Mouse (Mus musculus) MEL (cell line): ENCODE results near the gene Ppp2r5e. TPM values are rescaled to one million over a fixed set of nuclear protein-coding genes. Genes with fewer than 3 reads are reported as not detected.

ENCODE experiments used
- DNase-seq: peaks from one replicate; pipeline ENCODE4 v3.0.0; 2011; ENCODE audit warnings: low read depth, low spot score
- H3K27ac ChIP-seq: 2 replicates; pipeline ENCODE4 v1.5.1; 2012; ENCODE audit warnings: low read depth, mild to moderate bottlenecking, control low read depth, low read length, moderate library complexity; ENCODE audit not compliant: control insufficient read depth
- H3K27me3 ChIP-seq, 2 experiments: fragments of 150-350 bp in 1 of 2; sonication (generic) in 1 of 2; 2 replicates each; pipeline ENCODE4 v1.6.1; 2012; ENCODE audit warnings: low read length in 2 of 2, mild to moderate bottlenecking in 2 of 2, improper control_type of control experiment in 1 of 2, moderate library complexity in 1 of 2; ENCODE audit not compliant: insufficient read depth in 2 of 2, control insufficient read depth in 1 of 2
- H3K36me3 ChIP-seq, 2 experiments: 2 replicates each; pipeline ENCODE4 v1.6.1; 2012 to 2014; ENCODE audit warnings: low read length in 2 of 2, improper control_type of control experiment in 1 of 2, inconsistent platforms in 1 of 2, mild to moderate bottlenecking in 1 of 2; ENCODE audit not compliant: insufficient read depth in 2 of 2, control insufficient read depth in 1 of 2
- H3K4me1 ChIP-seq, 2 experiments: fragments of 150-350 bp in 1 of 2; sonication (generic) in 1 of 2; 2 replicates each; pipeline ENCODE4 v1.6.1; 2012; ENCODE audit warnings: low read length in 2 of 2, improper control_type of control experiment in 1 of 2, mild to moderate bottlenecking in 1 of 2; ENCODE audit not compliant: insufficient read depth in 2 of 2, control insufficient read depth in 1 of 2
- H3K4me3 ChIP-seq, 2 experiments: fragments of 150-350 bp in 1 of 2; sonication (generic) in 1 of 2; 2 replicates each; pipeline ENCODE4 v1.5.1; 2012; ENCODE audit warnings: low read depth in 2 of 2, low read length in 2 of 2, mild to moderate bottlenecking in 2 of 2, moderate library complexity in 2 of 2, control low read depth in 1 of 2, improper control_type of control experiment in 1 of 2; ENCODE audit not compliant: control insufficient read depth in 1 of 2, insufficient read depth in 1 of 2
- H3K79me2 ChIP-seq: 2 replicates; pipeline ENCODE4 v1.6.1; 2012; ENCODE audit warnings: mild to moderate bottlenecking, low read length, moderate library complexity; ENCODE audit not compliant: control insufficient read depth, poor library complexity, insufficient read depth
- H3K9ac ChIP-seq: 2 replicates; pipeline ENCODE4 v1.6.1; 2012; ENCODE audit warnings: low read depth, mild to moderate bottlenecking, control low read depth, low read length, moderate library complexity; ENCODE audit not compliant: control insufficient read depth, poor library complexity, severe bottlenecking
- H3K9me3 ChIP-seq: fragments of 150-350 bp; sonication (generic); replicated peaks from 2 replicates; pipeline ENCODE4 v1.6.1; 2012; ENCODE audit warnings: mild to moderate bottlenecking, low read length, improper control_type of control experiment, moderate library complexity; ENCODE audit not compliant: insufficient read depth
- CHD1 ChIP-seq: IDR thresholded peaks from 2 replicates; pipeline ENCODE4 v1.6.1; 2012; ENCODE audit warnings: low read depth, mild to moderate bottlenecking, inconsistent platforms, low read length, improper control_type of control experiment
- CHD2 ChIP-seq: IDR thresholded peaks from 2 replicates; pipeline ENCODE4 v1.6.1; 2011; ENCODE audit warnings: low read length, improper control_type of control experiment
- GABPA ChIP-seq: IDR thresholded peaks from 2 replicates; pipeline ENCODE4 v1.6.1; 2012; ENCODE audit warnings: low read depth, mild to moderate bottlenecking, inconsistent platforms, low read length, improper control_type of control experiment, moderate library complexity
- GATA1 ChIP-seq: IDR thresholded peaks from 2 replicates; pipeline ENCODE4 v1.6.1; 2011; ENCODE audit warnings: low read depth, low read length, improper control_type of control experiment
- KAT2A ChIP-seq: conservative IDR thresholded peaks from 2 replicates; pipeline ENCODE4 v1.6.1; 2012; ENCODE audit warnings: low read depth, low read length, improper control_type of control experiment, inconsistent platforms
- MAFK ChIP-seq: IDR thresholded peaks from 2 replicates; pipeline ENCODE4 v1.6.1; 2011; ENCODE audit warnings: low read depth, mild to moderate bottlenecking, low read length, improper control_type of control experiment, borderline replicate concordance
- MAX ChIP-seq: IDR thresholded peaks from 2 replicates; pipeline ENCODE4 v1.6.1; 2011; ENCODE audit warnings: low read length, improper control_type of control experiment
- MXI1 ChIP-seq: IDR thresholded peaks from 2 replicates; pipeline ENCODE4 v1.6.1; 2011; ENCODE audit warnings: mild to moderate bottlenecking, low read depth, low read length, improper control_type of control experiment
- MYB ChIP-seq: IDR thresholded peaks from 2 replicates; pipeline ENCODE4 v1.6.1; 2011; ENCODE audit warnings: mild to moderate bottlenecking, low read depth, low read length, improper control_type of control experiment
- MYC ChIP-seq: IDR thresholded peaks from 2 replicates; pipeline ENCODE4 v1.6.1; 2011; ENCODE audit warnings: low read depth, mild to moderate bottlenecking, low read length, improper control_type of control experiment, moderate library complexity
- POLR2AphosphoS5 ChIP-seq: IDR thresholded peaks from 2 replicates; pipeline ENCODE4 v1.6.1; 2012; ENCODE audit warnings: low read depth, borderline replicate concordance, mild to moderate bottlenecking, inconsistent platforms, low read length, moderate library complexity, mixed read lengths
- RCOR1 ChIP-seq: IDR thresholded peaks from 2 replicates; pipeline ENCODE4 v1.6.1; 2012; ENCODE audit warnings: low read depth, mild to moderate bottlenecking, inconsistent platforms, low read length, improper control_type of control experiment
- SIN3A ChIP-seq: IDR thresholded peaks from 2 replicates; pipeline ENCODE4 v1.6.1; 2012; ENCODE audit warnings: low read length, improper control_type of control experiment, inconsistent platforms
- TAL1 ChIP-seq: IDR thresholded peaks from 2 replicates; pipeline ENCODE4 v1.6.1; 2012; ENCODE audit warnings: mild to moderate bottlenecking, inconsistent platforms, low read length, moderate library complexity, mixed read lengths
- TBP ChIP-seq: IDR thresholded peaks from 2 replicates; pipeline ENCODE4 v1.8.0; 2011; ENCODE audit warnings: low read depth, low read length, improper control_type of control experiment
- TCF12 ChIP-seq: IDR thresholded peaks from 2 replicates; pipeline ENCODE4 v1.6.1; 2014; ENCODE audit warnings: low read depth, mild to moderate bottlenecking, inconsistent platforms, low read length, improper control_type of control experiment, moderate library complexity
- UBTF ChIP-seq: IDR thresholded peaks from 2 replicates; pipeline ENCODE4 v1.6.1; 2012; ENCODE audit warnings: low read depth, mild to moderate bottlenecking, inconsistent platforms, low read length, improper control_type of control experiment, moderate library complexity, borderline replicate concordance; ENCODE audit not compliant: insufficient read depth
- USF2 ChIP-seq, 2 experiments: IDR thresholded peaks; 2 replicates each; pipeline ENCODE4 v1.6.1; 2011 to 2012; ENCODE audit warnings: improper control_type of control experiment in 2 of 2, low read length in 2 of 2, borderline replicate concordance in 1 of 2, inconsistent platforms in 1 of 2, low read depth in 1 of 2, mild to moderate bottlenecking in 1 of 2; ENCODE audit not compliant: insufficient read depth in 1 of 2
- ZMIZ1 ChIP-seq: IDR thresholded peaks from 2 replicates; pipeline ENCODE4 v1.6.1; 2012; ENCODE audit warnings: low read depth, mild to moderate bottlenecking, inconsistent platforms, low read length, improper control_type of control experiment, moderate library complexity
- ZNF384 ChIP-seq: IDR thresholded peaks from 2 replicates; pipeline ENCODE4 v1.6.1; 2012; ENCODE audit warnings: low read depth, mild to moderate bottlenecking, inconsistent platforms, low read length, improper control_type of control experiment
- polyA plus RNA-seq, 2 experiments: library from polyadenylated mRNA; stranded (reverse) in 1 of 2; unstranded in 1 of 2; fragments of >175 nt in 1 of 2; fragments of >200 nt in 1 of 2; gene quantifications; 2 replicates each; pipeline versions ENCODE4 v1.2.1 to v1.2.4; 2012; ENCODE audit warnings: low replicate concordance in 2 of 2, low read depth in 1 of 2; ENCODE audit not compliant: insufficient read length in 2 of 2, insufficient read depth in 1 of 2, missing spikeins in 1 of 2
- total RNA-seq: library from RNA; depleted of rRNA; stranded (reverse); fragments of 300-350 nt; gene quantifications from 2 replicates; pipeline ENCODE4 v1.2.3, GENCODE M21; 2012

The Ppp2r5e gene
- total and polyA plus RNA-seq, 3 experiments, result 9.0 to 200 (median 21.3) TPM

GRCm38 (mm10) chr12:75460561-75460960, 135.5 kb downstream of the Ppp2r5e start:
- Histone ChIP-seq H3K9me3 (no peaks in the 10 kb centered on the region), H3K79me2 (no peaks in the 10 kb centered on the region), H3K27ac (no peak overlapping the region), H3K4me3 (no peak overlapping the region), H3K36me3 (peaks cover 2 to 5% of the 10 kb centered on the region in 2 experiments; a peak in 3 of 4 replicates), H3K27me3 (no peaks in the 10 kb centered on the region), H3K9ac (no peak overlapping the region), H3K4me1 (no peaks in the 10 kb centered on the region)
- TF ChIP-seq GABPA, result no peak
- no peak for TF ChIP-seq USF2 (IDR thresholded peaks at IDR 0.05; ENCODE audit: borderline replicate concordance in 1 of 2, insufficient read depth in 1 of 2, low read depth in 1 of 2, low read length in 2 of 2)
- no peak for TF ChIP-seq SIN3A
- TF ChIP-seq MYB, result no peak
- TF ChIP-seq TBP, result no peak
- no peak for TF ChIP-seq KAT2A
- no peak for TF ChIP-seq MAX
- TF ChIP-seq ZNF384, result no peak
- TF ChIP-seq TCF12, result no peak
- no peak for TF ChIP-seq MXI1
- no peak for TF ChIP-seq MAFK
- TF ChIP-seq UBTF, result no peak
- no peak for TF ChIP-seq TAL1
- no peak for TF ChIP-seq POLR2AphosphoS5
- no peak for TF ChIP-seq RCOR1
- TF ChIP-seq CHD2, result no peak
- no peak for TF ChIP-seq MYC
- no peak for TF ChIP-seq CHD1
- no peak for TF ChIP-seq GATA1
- DNase-seq, result no peak

- Histone ChIP-seq H3K4me1 (no peaks in the 10 kb centered on the region), H3K4me3 (no peak overlapping the region), H3K9me3 (no peaks in the 10 kb centered on the region), H3K9ac (no peak overlapping the region), H3K36me3 (peaks cover 2 to 5% of the 10 kb centered on the region in 2 experiments; a peak in 2 of 4 replicates), H3K27ac (no peak overlapping the region), H3K79me2 (no peaks in the 10 kb centered on the region), H3K27me3 (no peaks in the 10 kb centered on the region)
- no peak for DNase-seq
- no peak for TF ChIP-seq ZMIZ1
Observed at GRCm38 (mm10) chr12:75459656-75460055, 136.4 kb downstream of the Ppp2r5e start.
